Mouse (Mus musculus): ENCODE results near the gene Zfp983. TPM values are rescaled to one million over a fixed set of nuclear protein-coding genes. Genes with fewer than 3 reads are reported as not detected.
"Not testable (repeated sequence)": the region's sequence is repeated elsewhere in the genome, so short reads cannot be mapped to it uniquely, and the experiment has no call there.

Zfp983 gene
- polyA plus RNA-seq (2016; fragmentation: Nextera tagmentation; extraction: Ambion mirVana) = 4.2 and 4.3 TPM in 2 replicates

DNA sequence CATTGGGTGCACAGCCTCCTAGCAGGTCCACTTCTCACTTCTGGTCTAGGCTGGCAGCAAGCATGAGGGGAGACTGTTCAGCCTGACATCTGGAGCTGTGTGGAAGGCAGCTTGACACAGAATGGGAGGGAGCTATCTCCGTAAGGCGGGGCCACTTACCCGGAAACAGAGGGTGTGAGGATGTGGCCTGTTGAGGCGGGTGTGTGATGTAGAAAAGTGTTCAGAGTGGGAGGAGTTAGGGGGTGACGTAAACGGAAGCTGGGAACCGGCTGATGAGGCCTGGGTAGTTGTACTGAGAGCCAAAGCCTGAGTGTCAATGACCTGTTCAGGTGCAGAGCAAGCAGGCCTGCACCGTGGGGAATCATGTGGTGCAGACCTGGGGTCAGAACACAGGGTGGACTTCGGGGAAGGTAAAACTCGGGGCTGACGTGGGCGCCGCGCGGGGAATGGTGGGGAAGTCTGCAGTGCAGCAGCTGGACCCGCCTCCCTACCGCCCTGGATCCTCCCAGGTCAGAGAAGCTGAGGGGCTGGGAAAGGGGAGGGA lies at the start of gene Zfp983:
Gene Zfp983 (plus strand): TSS at position 261 of the 544 bp plus-strand sequence.
- H3K36me3 ChIP-seq (replicated peaks); H3K9me3 ChIP-seq; H3K27me3 ChIP-seq (replicated peaks; ENCODE audit: low read depth, poor library complexity, severe bottlenecking); H3K4me1 ChIP-seq: not testable (repeated sequence)
- peak; percentile 83 for DNase-seq (ENCODE audit: low spot score)
- peak within 1 kb of the TSS; percentile 71 for H3K27ac ChIP-seq (replicated peaks)
- WGBS = under 1% methylated on average over 17 of the region's 17 CpGs
- peak within 1 kb of the TSS; percentile 58 for H3K4me3 ChIP-seq

- H3K36me3 ChIP-seq (replicated peaks) = no peaks in the 10 kb centered on the region
- no peak overlapping the region for H3K27ac ChIP-seq (replicated peaks)
- no peaks in the 10 kb centered on the region for H3K27me3 ChIP-seq (replicated peaks; ENCODE audit: low read depth, poor library complexity, severe bottlenecking)
- no peaks in the 10 kb centered on the region for H3K9me3 ChIP-seq
- 82% methylated on average over 3 of the region's 3 CpGs for WGBS
- H3K4me1 ChIP-seq = no peaks in the 10 kb centered on the region
- H3K4me3 ChIP-seq = no peak overlapping the region
- DNase-seq (ENCODE audit: low spot score) = no peak
Measured at GRCm38 (mm10) chr17:21616356-21616755, 34.1 kb upstream of the Zfp983 start.

GRCm38 (mm10) chr17:21617352-21617751 lies 33.1 kb upstream of the Zfp983 start:
- H3K27me3 ChIP-seq (replicated peaks; ENCODE audit: low read depth, poor library complexity, severe bottlenecking) = no peaks in the 10 kb centered on the region
- no peaks in the 10 kb centered on the region for H3K9me3 ChIP-seq
- H3K4me1 ChIP-seq = no peaks in the 10 kb centered on the region
- no peak for DNase-seq (ENCODE audit: low spot score)
- H3K36me3 ChIP-seq (replicated peaks) = no peaks in the 10 kb centered on the region
- H3K4me3 ChIP-seq = peak overlapping the region; percentile 26; the same call in 1 of the 2 replicates
- 11% methylated on average over 9 of the region's 9 CpGs for WGBS
- H3K27ac ChIP-seq (replicated peaks) = no peak overlapping the region

- Histone ChIP-seq H3K27me3 (replicated peaks; ENCODE audit: low read depth, poor library complexity, severe bottlenecking) (no peaks in the 10 kb centered on the region), H3K36me3 (replicated peaks) (no peaks in the 10 kb centered on the region), H3K27ac (replicated peaks) (no peak overlapping the region), H3K4me3 (no peak overlapping the region), H3K9me3 (no peaks in the 10 kb centered on the region), H3K4me1 (no peaks in the 10 kb centered on the region)
- DNase-seq (ENCODE audit: low spot score) = no peak
- no CpG with 5 or more reads among the region's 3 CpGs for WGBS
Measured at GRCm38 (mm10) chr17:21623647-21624046, 26.8 kb upstream of the Zfp983 start.

GRCm38 (mm10) chr17:21635758-21636157 lies 14.7 kb upstream of the Zfp983 start:
- not testable (repeated sequence) for H3K4me3 ChIP-seq; H3K4me1 ChIP-seq; H3K9me3 ChIP-seq; DNase-seq (ENCODE audit: low spot score); H3K27ac ChIP-seq (replicated peaks); H3K36me3 ChIP-seq (replicated peaks); H3K27me3 ChIP-seq (replicated peaks; ENCODE audit: low read depth, poor library complexity, severe bottlenecking)
- WGBS = 62% methylated on average over 4 of the region's 4 CpGs

GRCm38 (mm10) chr17:21648791-21649190 lies 1.6 kb upstream of the Zfp983 start:
- Histone ChIP-seq H3K27me3 (replicated peaks; ENCODE audit: low read depth, poor library complexity, severe bottlenecking) (no peaks in the 10 kb centered on the region), H3K9me3 (peaks cover 3% of the 10 kb centered on the region; the same call in 1 of the 2 replicates), H3K36me3 (replicated peaks) (no peaks in the 10 kb centered on the region), H3K4me3 (no peak overlapping the region), H3K27ac (replicated peaks) (no peak overlapping the region), H3K4me1 (peaks cover 4% of the 10 kb centered on the region; the same call in 1 of the 2 replicates)
- whole genome bisulfite sequencing = 79% methylated on average over 3 of the region's 3 CpGs
- DNase-seq (ENCODE audit: low spot score) = no peak

DNA sequence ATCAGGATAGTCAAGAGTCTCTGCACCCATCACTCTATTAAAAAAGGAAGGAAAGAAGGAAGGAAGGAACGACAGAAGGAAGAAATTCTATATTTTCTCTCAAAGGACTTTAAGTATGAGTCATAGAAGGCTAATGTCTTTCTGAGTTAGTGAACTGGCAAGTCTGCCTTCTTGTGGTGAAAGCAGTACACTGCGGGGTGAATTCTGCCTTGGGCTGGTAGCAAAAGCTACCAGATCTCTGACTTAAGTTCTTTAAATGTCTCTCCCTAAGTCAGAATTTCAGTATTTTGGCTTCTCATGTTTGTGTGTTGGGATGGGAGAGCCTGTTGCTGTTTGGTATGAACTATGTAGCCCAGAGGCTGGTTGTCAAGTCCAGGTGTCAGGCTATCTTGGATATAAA lies 488 bp upstream of the Zfp983 start:
- H3K4me1 ChIP-seq = peaks cover 4% of the 10 kb centered on the region; the same call in 1 of the 2 replicates
- H3K36me3 ChIP-seq (replicated peaks) = no peaks in the 10 kb centered on the region
- no peak for DNase-seq (ENCODE audit: low spot score)
- peak overlapping the region; percentile 58 for H3K4me3 ChIP-seq
- no peaks in the 10 kb centered on the region for H3K27me3 ChIP-seq (replicated peaks; ENCODE audit: low read depth, poor library complexity, severe bottlenecking)
- H3K9me3 ChIP-seq = peaks cover 3% of the 10 kb centered on the region; the same call in 1 of the 2 replicates
- 31% methylated on average over 2 of the region's 2 CpGs for WGBS
- H3K27ac ChIP-seq (replicated peaks) = peak overlapping the region; percentile 71

- 21% methylated on average over 1 of the region's 1 CpGs for WGBS
- not testable (repeated sequence) for H3K36me3 ChIP-seq (replicated peaks); H3K4me1 ChIP-seq; H3K4me3 ChIP-seq; H3K9me3 ChIP-seq; H3K27ac ChIP-seq (replicated peaks); DNase-seq (ENCODE audit: low spot score); H3K27me3 ChIP-seq (replicated peaks; ENCODE audit: low read depth, poor library complexity, severe bottlenecking)
Measured at GRCm38 (mm10) chr17:21678826-21679225, 28.4 kb downstream of the Zfp983 start.

- no peaks in the 10 kb centered on the region for H3K27me3 ChIP-seq (replicated peaks; ENCODE audit: low read depth, poor library complexity, severe bottlenecking)
- peak; percentile 80 for DNase-seq (ENCODE audit: low spot score)
- peaks cover under 1% of the 10 kb centered on the region for H3K36me3 ChIP-seq (replicated peaks)
- WGBS = 4% methylated on average over 9 of the region's 9 CpGs
- H3K27ac ChIP-seq (replicated peaks) = peak overlapping the region; percentile 71
- peak overlapping the region; percentile 57 for H3K4me3 ChIP-seq
- H3K9me3 ChIP-seq = no peaks in the 10 kb centered on the region
- no peaks in the 10 kb centered on the region for H3K4me1 ChIP-seq
Measured at GRCm38 (mm10) chr17:21679273-21680018, 29.0 kb downstream of the Zfp983 start.

- WGBS = 1% methylated on average over 10 of the region's 10 CpGs
- not testable (repeated sequence) for H3K9me3 ChIP-seq; DNase-seq (ENCODE audit: low spot score); H3K36me3 ChIP-seq (replicated peaks); H3K27me3 ChIP-seq (replicated peaks; ENCODE audit: low read depth, poor library complexity, severe bottlenecking); H3K4me1 ChIP-seq
- H3K27ac ChIP-seq (replicated peaks) = peak overlapping the region; percentile 71
- H3K4me3 ChIP-seq = peak overlapping the region; percentile 57
Measured at GRCm38 (mm10) chr17:21680019-21680376, 29.6 kb downstream of the Zfp983 start.

DNA sequence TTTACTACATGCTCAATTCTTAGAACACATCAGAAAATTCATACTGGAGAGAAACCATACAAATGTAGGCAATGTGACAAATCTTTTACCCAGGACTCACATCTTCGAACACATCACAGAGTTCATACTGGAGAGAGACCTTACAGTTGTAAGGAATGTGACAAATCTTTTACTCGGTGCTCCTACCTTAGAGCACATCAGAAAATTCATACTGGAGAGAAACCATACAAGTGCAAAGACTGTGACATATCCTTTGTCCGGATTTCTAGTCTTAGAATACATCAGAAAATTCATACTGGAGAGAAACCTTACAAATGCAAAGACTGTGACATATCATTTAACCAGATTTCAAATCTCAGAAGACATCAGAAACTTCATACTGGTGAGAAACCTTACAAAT lies 41.1 kb downstream of the Zfp983 start, which contains the start of gene Gm10226:
Gene Gm10226 (plus strand): TSS at position 301 of the 400 bp plus-strand sequence.
- H3K4me1 ChIP-seq = no peaks in the 10 kb centered on the region
- 89% methylated on average over 3 of the region's 3 CpGs for WGBS
- no peak within 1 kb of the TSS for H3K4me3 ChIP-seq
- peaks cover 42% of the 10 kb centered on the region for H3K36me3 ChIP-seq (replicated peaks)
- H3K27ac ChIP-seq (replicated peaks) = no peak within 1 kb of the TSS
- DNase-seq (ENCODE audit: low spot score) = no peak
- no peaks in the 10 kb centered on the region for H3K27me3 ChIP-seq (replicated peaks; ENCODE audit: low read depth, poor library complexity, severe bottlenecking)
- no peaks in the 10 kb centered on the region for H3K9me3 ChIP-seq

DNA sequence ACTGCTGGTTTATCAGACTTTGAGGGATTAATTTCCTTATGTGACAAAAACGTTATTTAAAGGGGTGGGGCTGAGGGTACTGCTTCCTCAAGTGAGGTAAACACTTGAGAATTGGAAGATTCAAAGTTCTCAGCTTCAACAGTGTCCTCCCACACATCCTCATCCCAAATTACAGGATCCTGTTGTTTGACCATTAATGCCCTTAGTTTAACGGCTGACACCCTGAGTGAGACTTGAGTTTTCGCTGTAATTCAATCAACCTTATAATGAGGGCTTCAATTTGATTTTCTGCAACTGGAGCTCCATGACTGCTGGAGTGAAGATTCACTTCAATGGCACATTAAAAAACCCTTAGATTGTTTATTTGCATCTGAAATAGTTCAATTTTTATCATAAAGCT lies 42.9 kb downstream of the Zfp983 start:
- WGBS = 77% methylated on average over 3 of the region's 3 CpGs
- Histone ChIP-seq H3K27me3 (replicated peaks; ENCODE audit: low read depth, poor library complexity, severe bottlenecking) (no peaks in the 10 kb centered on the region), H3K9me3 (no peaks in the 10 kb centered on the region), H3K36me3 (replicated peaks) (peaks cover 42% of the 10 kb centered on the region), H3K4me1 (no peaks in the 10 kb centered on the region), H3K27ac (replicated peaks) (no peak overlapping the region), H3K4me3 (no peak overlapping the region)
- no peak for DNase-seq (ENCODE audit: low spot score)

DNA sequence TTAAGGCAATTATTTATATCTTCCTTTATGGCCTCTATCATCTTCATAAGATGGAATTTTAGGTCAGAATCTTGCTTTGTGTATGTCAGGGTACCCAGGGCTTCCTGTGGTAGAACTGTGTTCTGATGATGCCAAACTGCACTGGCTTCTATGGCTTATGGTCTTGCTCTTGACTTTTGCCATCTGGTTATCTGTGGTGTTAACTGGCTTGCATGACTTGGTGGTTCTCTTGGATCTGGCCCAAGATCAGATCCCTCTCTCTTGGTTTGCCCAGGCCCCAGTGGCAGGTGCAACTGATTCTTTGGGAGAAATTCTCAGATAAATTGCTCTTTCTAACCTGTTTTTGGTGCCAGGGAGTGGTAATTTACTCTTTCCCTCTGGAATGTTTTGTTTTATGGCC lies 45.6 kb downstream of the Zfp983 start:
- DNase-seq (ENCODE audit: low spot score) = no peak
- no peaks in the 10 kb centered on the region for H3K4me1 ChIP-seq
- H3K27ac ChIP-seq (replicated peaks) = no peak overlapping the region
- H3K9me3 ChIP-seq = no peaks in the 10 kb centered on the region
- H3K27me3 ChIP-seq (replicated peaks; ENCODE audit: low read depth, poor library complexity, severe bottlenecking) = no peaks in the 10 kb centered on the region
- peaks cover 17% of the 10 kb centered on the region for H3K36me3 ChIP-seq (replicated peaks)
- H3K4me3 ChIP-seq = no peak overlapping the region

All from embryonic facial prominence, embryonic 10.5 days (tissue).